Mouse (Mus musculus) heart, adult 2 months (tissue): ENCODE measurements around the gene Gm5127.

Experiments
- CTCF ChIP-seq: fragments of 200-600 bp; IDR thresholded peaks from 2 replicates; pipeline ENCODE4 v1.8.1; 2022; ENCODE audit warnings: antibody characterized with exemption, mild to moderate bottlenecking, moderate library complexity
- EP300 ChIP-seq: fragments of 200-500 bp; IDR thresholded peaks from 2 replicates; pipeline ENCODE4 v1.6.1; 2011; ENCODE audit warnings: low read depth, low read length, control low read depth; ENCODE audit not compliant: insufficient read depth
- POLR2A ChIP-seq: fragments of 200-500 bp; IDR thresholded peaks from 2 replicates; pipeline ENCODE4 v1.6.1; 2011; ENCODE audit warnings: mild to moderate bottlenecking, low read depth, low read length, control low read depth; ENCODE audit not compliant: insufficient read depth

GRCm38 (mm10) chrX:106578966-106579365 is 4.0 kb upstream of the Gm5127 start:
- TF ChIP-seq CTCF, result no peak
- no peak for TF ChIP-seq EP300
- TF ChIP-seq POLR2A, result no peak
